Mouse (Mus musculus) embryonic facial prominence, embryonic 14.5 days (tissue): Measurements from ENCODE around the gene Zdhhc14. TPM values are rescaled to one million over a fixed set of nuclear protein-coding genes. Genes with fewer than 3 reads are reported as not detected.
A peak's percentile ranks its signal among the peaks of the same experiment; 100 is the strongest.
"Not testable (repeated sequence)": the region's sequence is repeated elsewhere in the genome, so short reads cannot be mapped to it uniquely, and the experiment has no call there.

Experiments
- ATAC-seq: fragments of 200-750 bp; cut with Nextera tagmentation; 2 replicates; pipeline ENCODE4 v1.8.0; 2017; ENCODE audit warnings: low read depth, moderate number of reproducible peaks, moderate TSS enrichment
- DNase-seq: peaks from one replicate; pipeline ENCODE4 v3.0.0-alpha.2; 2015; ENCODE audit warnings: low spot score
- H3K27ac ChIP-seq: fragments of 300-500 bp; sonication (generic); replicated peaks from 2 replicates; pipeline ENCODE4 v1.5.1; 2014; ENCODE audit warnings: low read depth, mild to moderate bottlenecking, low read length, moderate library complexity
- H3K27me3 ChIP-seq: fragments of 300-500 bp; sonication (generic); replicated peaks from 2 replicates; pipeline ENCODE4 v1.6.1; 2014; ENCODE audit warnings: low read length; ENCODE audit not compliant: control insufficient read depth, insufficient read depth
- H3K36me3 ChIP-seq: fragments of 300-500 bp; sonication (generic); 2 replicates; pipeline ENCODE4 v1.6.1; 2014; ENCODE audit warnings: low read length, mixed read lengths; ENCODE audit not compliant: control insufficient read depth, insufficient read depth
- H3K4me1 ChIP-seq: fragments of 300-500 bp; sonication (generic); 2 replicates; pipeline ENCODE4 v1.6.1; 2014; ENCODE audit warnings: antibody characterized with exemption, low read length; ENCODE audit not compliant: control insufficient read depth, insufficient read depth
- H3K4me2 ChIP-seq: fragments of 300-500 bp; sonication (generic); 2 replicates; pipeline ENCODE4 v1.6.1; 2014; ENCODE audit warnings: low read depth, mild to moderate bottlenecking, low read length, moderate library complexity, mixed read lengths
- H3K4me3 ChIP-seq: fragments of 300-500 bp; sonication (generic); 2 replicates; pipeline ENCODE4 v1.5.1; 2014; ENCODE audit warnings: low read depth, mild to moderate bottlenecking, low read length
- H3K9ac ChIP-seq: fragments of 300-500 bp; sonication (generic); 2 replicates; pipeline ENCODE4 v1.6.1; 2014; ENCODE audit warnings: low read depth, mild to moderate bottlenecking, low read length, moderate library complexity, mixed read lengths
- H3K9me3 ChIP-seq: fragments of 300-500 bp; sonication (generic); 2 replicates; pipeline ENCODE4 v1.6.1; 2016; ENCODE audit warnings: low read length; ENCODE audit not compliant: control insufficient read depth
- WGBS: fragments of 180-500 bp; shearing (Covaris S2); extraction: QIAGEN DNeasy Blood & Tissue Kit; methylation state at CpG from one replicate; pipeline ENCODE4 v1.1.7; 2014; 5-methylcytosine and 5-hydroxymethylcytosine counted together
- polyA plus RNA-seq: library from polyadenylated mRNA; unstranded; fragments of >200 nt; fragmentation: Nextera tagmentation; extraction: Ambion mirVana; gene quantifications from 2 replicates; pipeline ENCODE4 v1.2.1, GENCODE M21; 2014

Zdhhc14 gene
- polyA plus RNA-seq, 1 experiment from 2014 or later = 4.6 TPM

DNA sequence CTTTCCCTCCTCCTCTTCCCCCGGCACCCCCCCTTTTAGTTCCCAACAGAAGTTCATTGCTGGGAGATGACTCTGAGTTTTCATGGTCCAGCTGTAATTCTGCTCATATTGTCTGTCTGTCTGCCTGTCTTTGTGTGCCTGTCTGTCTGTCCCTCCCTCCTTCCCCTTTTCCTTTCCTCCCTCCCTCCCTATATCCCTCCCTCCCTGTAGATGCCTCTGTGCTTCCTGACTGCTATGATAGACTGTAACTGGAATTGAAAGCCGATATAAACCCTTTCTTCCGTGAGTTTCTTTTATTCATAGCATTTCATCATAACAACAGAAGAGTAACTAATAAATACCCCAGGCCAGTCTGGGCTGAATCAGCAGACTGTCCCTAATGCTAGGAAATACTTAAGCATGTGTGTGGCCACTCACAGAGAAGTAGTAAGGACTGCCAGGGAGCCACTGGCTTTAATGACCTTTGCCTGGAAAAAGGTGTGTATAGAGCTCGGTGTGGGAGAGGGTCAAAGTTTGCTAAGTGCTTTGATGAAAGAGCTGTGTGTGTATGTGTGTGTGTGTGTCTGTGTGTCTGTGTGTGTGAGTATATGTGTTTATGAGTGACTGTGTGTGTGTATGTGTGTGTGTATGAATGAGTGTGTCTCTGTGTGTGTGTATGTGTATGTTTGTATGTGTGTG is 117.7 kb downstream of the Zdhhc14 start:
- H3K27ac ChIP-seq = no peak overlapping the region
- peaks cover 3% of the 10 kb centered on the region for H3K4me1 ChIP-seq
- H3K4me3 ChIP-seq = no peak overlapping the region
- no peaks in the 10 kb centered on the region for H3K27me3 ChIP-seq
- ATAC-seq (no peak), DNase-seq (no peak)
- no peaks in the 10 kb centered on the region for H3K36me3 ChIP-seq
- no peaks in the 10 kb centered on the region for H3K9me3 ChIP-seq
- WGBS = 88% methylated on average over 4 of the region's 4 CpGs
- no peak overlapping the region for H3K9ac ChIP-seq
- no peak overlapping the region for H3K4me2 ChIP-seq

DNA sequence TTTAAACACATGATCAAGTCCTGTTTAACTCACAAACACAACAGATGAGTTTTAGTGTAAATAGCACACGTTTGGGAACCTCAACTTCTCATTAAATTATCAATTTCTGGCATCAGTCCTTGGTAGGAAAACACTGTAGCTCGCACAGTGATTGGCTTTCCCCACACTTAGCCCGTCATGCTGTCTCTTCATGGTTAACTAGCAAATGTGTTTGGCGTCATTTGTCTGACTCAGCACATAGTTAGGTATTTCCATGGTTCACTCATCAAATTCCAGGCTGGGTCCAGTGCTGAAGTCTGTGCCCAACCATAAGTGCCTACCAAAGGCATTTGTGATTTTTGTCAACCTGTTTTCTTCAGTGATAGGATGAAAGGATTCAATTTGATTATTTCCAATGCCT is 119.9 kb downstream of the Zdhhc14 start:
- H3K27me3 ChIP-seq = no peaks in the 10 kb centered on the region
- no peak overlapping the region for H3K27ac ChIP-seq
- DNase-seq = no peak
- peaks cover 8% of the 10 kb centered on the region for H3K4me1 ChIP-seq
- no peak overlapping the region for H3K4me2 ChIP-seq
- H3K9ac ChIP-seq = no peak overlapping the region
- ATAC-seq = no peak
- H3K36me3 ChIP-seq = no peaks in the 10 kb centered on the region
- 0 out of 2 replicates have a peak, but pooled peaks cover 11% of the 10 kb centered on the region for H3K9me3 ChIP-seq
- H3K4me3 ChIP-seq = no peak overlapping the region
- WGBS = 69% methylated on average over 4 of the region's 4 CpGs

GRCm38 (mm10) chr17:5614771-5615318 is 122.5 kb downstream of the Zdhhc14 start:
- DNase-seq (peak; percentile 55), ATAC-seq (peak; percentile 74; the same call in 1 of the 2 replicates)
- Histone ChIP-seq H3K9ac (no peak overlapping the region), H3K27ac (peak overlapping the region; percentile 53), H3K36me3 (no peaks in the 10 kb centered on the region), H3K4me3 (no peak overlapping the region), H3K4me1 (peaks cover 8% of the 10 kb centered on the region), H3K4me2 (peak overlapping the region; percentile 23), H3K27me3 (no peaks in the 10 kb centered on the region), H3K9me3 (0 out of 2 replicates have a peak, but pooled peaks cover 11% of the 10 kb centered on the region)
- 41% methylated on average over 9 of the region's 9 CpGs for WGBS

GRCm38 (mm10) chr17:5621626-5622591 is 129.6 kb downstream of the Zdhhc14 start:
- WGBS = 84% methylated on average over 23 of the region's 25 CpGs
- Histone ChIP-seq H3K9ac (no peak overlapping the region), H3K27ac (no peak overlapping the region), H3K9me3 (0 out of 2 replicates have a peak, but pooled peaks cover 1% of the 10 kb centered on the region), H3K4me3 (no peak overlapping the region), H3K4me1 (no peaks in the 10 kb centered on the region), H3K4me2 (no peak overlapping the region), H3K27me3 (no peaks in the 10 kb centered on the region), H3K36me3 (no peaks in the 10 kb centered on the region)
- no peak for ATAC-seq
- no peak for DNase-seq

GRCm38 (mm10) chr17:5622764-5623163 is 130.4 kb downstream of the Zdhhc14 start:
- H3K4me3 ChIP-seq = no peak overlapping the region
- ATAC-seq (no peak), DNase-seq (no peak)
- H3K27ac ChIP-seq = no peak overlapping the region
- H3K36me3 ChIP-seq = no peaks in the 10 kb centered on the region
- H3K4me2 ChIP-seq = no peak overlapping the region
- WGBS = 64% methylated on average over 6 of the region's 6 CpGs
- H3K9ac ChIP-seq = no peak overlapping the region
- no peaks in the 10 kb centered on the region for H3K4me1 ChIP-seq
- no peaks in the 10 kb centered on the region for H3K27me3 ChIP-seq
- H3K9me3 ChIP-seq = no peaks in the 10 kb centered on the region

GRCm38 (mm10) chr17:5623181-5623580 is 130.8 kb downstream of the Zdhhc14 start:
- no peaks in the 10 kb centered on the region for H3K36me3 ChIP-seq
- no peak for ATAC-seq
- no peaks in the 10 kb centered on the region for H3K9me3 ChIP-seq
- DNase-seq = no peak
- H3K4me1 ChIP-seq = no peaks in the 10 kb centered on the region
- no peak overlapping the region for H3K9ac ChIP-seq
- no peaks in the 10 kb centered on the region for H3K27me3 ChIP-seq
- H3K27ac ChIP-seq = no peak overlapping the region
- no peak overlapping the region for H3K4me3 ChIP-seq
- H3K4me2 ChIP-seq = no peak overlapping the region

DNA sequence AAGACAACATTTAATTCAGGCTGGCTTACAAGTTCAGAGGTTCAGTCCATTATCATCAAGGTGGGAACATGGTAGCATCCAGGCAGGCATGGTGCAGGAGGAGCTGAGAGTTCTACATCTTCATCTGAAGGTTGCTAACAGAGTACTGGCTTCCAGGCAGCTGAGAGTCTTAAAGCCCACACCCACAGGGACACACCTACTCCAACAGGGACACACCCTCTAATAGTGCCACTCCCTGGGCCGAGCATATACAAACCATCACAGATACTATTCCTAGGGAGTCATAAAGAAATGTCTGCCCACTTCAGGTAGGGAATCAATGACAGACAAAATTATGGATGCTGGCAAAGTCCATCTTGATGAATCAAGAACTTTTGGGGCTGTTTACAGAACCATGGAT is 132.5 kb downstream of the Zdhhc14 start:
- not testable (repeated sequence) for ATAC-seq

GRCm38 (mm10) chr17:5626402-5626801 is 134.0 kb downstream of the Zdhhc14 start:
- H3K36me3 ChIP-seq = no peaks in the 10 kb centered on the region
- H3K27ac ChIP-seq = no peak overlapping the region
- WGBS = 78% methylated on average over 3 of the region's 3 CpGs
- no peak for ATAC-seq
- H3K4me2 ChIP-seq = no peak overlapping the region
- H3K4me1 ChIP-seq = no peaks in the 10 kb centered on the region
- no peak overlapping the region for H3K9ac ChIP-seq
- no peaks in the 10 kb centered on the region for H3K27me3 ChIP-seq
- DNase-seq = no peak
- no peaks in the 10 kb centered on the region for H3K9me3 ChIP-seq
- H3K4me3 ChIP-seq = no peak overlapping the region

More for the DNA sequence above, 132.5 kb downstream of the Zdhhc14 start:
- H3K27me3 ChIP-seq, H3K9me3 ChIP-seq, H3K4me3 ChIP-seq, H3K9ac ChIP-seq, H3K4me1 ChIP-seq, H3K27ac ChIP-seq, DNase-seq, H3K4me2 ChIP-seq, H3K36me3 ChIP-seq: not testable (repeated sequence)
- WGBS = 90% methylated on average over 1 of the region's 1 CpGs
